Mouse (Mus musculus) megakaryocyte, embryonic 14.5 days (primary cell): ENCODE measurements around the gene Lgals9.

Source experiments
- FLI1 ChIP-seq: IDR thresholded peaks from 2 replicates; pipeline ENCODE4 v1.6.1; 2012; ENCODE audit warnings: low read length, inconsistent platforms, mixed read lengths
- GATA1 ChIP-seq: IDR thresholded peaks from 3 replicates; pipeline ENCODE4 v1.6.1; 2012; ENCODE audit warnings: mixed read lengths, low read length, inconsistent platforms, borderline replicate concordance

- TF ChIP-seq GATA1 = no peak
- no peak for TF ChIP-seq FLI1
These were observed 6.3 kb downstream of the Lgals9 start for GRCm38 (mm10) chr11:78978176-78979019.
